Comparison of ENCODE assay signal across 19 mouse cellular contexts in the genomic region with DNA sequence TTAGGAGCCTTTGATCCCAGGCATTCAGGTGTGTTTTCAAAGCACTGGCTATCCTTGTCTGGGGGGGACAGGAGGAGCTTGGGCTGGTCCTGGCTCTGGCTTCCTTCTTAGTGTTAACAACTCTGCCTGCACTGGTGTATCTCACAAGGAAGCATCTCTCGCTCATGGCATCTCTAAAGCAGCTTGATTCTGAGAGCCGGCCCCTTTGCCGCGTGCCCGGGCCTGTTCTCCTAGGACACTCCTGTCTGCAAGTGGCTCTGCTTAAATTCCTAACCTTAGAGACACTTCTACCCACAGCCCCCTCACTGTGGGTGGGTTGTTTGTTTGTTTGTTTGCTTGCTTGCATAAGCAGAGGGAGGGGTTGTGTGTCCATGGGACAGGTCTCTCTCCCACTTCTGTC. TPM values are rescaled to one million over a fixed set of nuclear protein-coding genes. Genes with fewer than 3 reads are reported as not detected.
DNase-seq lines count a peak whose midpoint lies in the region; ATAC-seq and TF ChIP-seq lines count a peak whose summit lies in the region.
"Had no signal": no experiment of that assay in that cellular context is flagged by ENCODE, and none has a peak within 500 bp of the region (broad histone marks: within the 10 kb centered on the region; RNA-seq: fewer than 3 reads in every experiment).

No protein-coding gene starts in this region.

- no peak for TF ChIP-seq CTCF in lung, embryonic 14.5 days (IDR thresholded peaks at IDR 0.05; ENCODE audit: low read depth)

- peaks cover 27% of the 10 kb centered on the region for H3K36me3 ChIP-seq in heart, embryonic 12.5 days
- H3K36me3 ChIP-seq in lung, embryonic 14.5 days (ENCODE audit: insufficient read depth) = peaks cover 39% of the 10 kb centered on the region
- H3K36me3 ChIP-seq in embryonic facial prominence, embryonic 12.5 days = peaks cover 26% of the 10 kb centered on the region; the same call in 1 of the 2 replicates
- H3K36me3 ChIP-seq in midbrain, embryonic 14.5 days (ENCODE audit: control insufficient read depth, insufficient read depth, low read length) = peaks cover 43% of the 10 kb centered on the region

- 0 out of 2 replicates have a peak overlapping the region, but pooled peaks have one; percentile 32 for H3K4me2 ChIP-seq in heart, embryonic 12.5 days
- no peak overlapping the region for H3K4me2 ChIP-seq in lung, embryonic 14.5 days
- no peak overlapping the region for H3K4me2 ChIP-seq in embryonic facial prominence, embryonic 12.5 days (replicated peaks)
- no peak overlapping the region for H3K4me2 ChIP-seq in midbrain, embryonic 14.5 days (ENCODE audit: low read length)

- H3K4me3 ChIP-seq in heart, embryonic 12.5 days = no peak overlapping the region
- no peak overlapping the region for H3K4me3 ChIP-seq in lung, embryonic 14.5 days (ENCODE audit: low read depth, low read length)
- no peak overlapping the region for H3K4me3 ChIP-seq in embryonic facial prominence, embryonic 12.5 days
- H3K4me3 ChIP-seq in midbrain, embryonic 14.5 days (replicated peaks; ENCODE audit: low read depth, low read length) = no peak overlapping the region

- H3K9me3 ChIP-seq in heart, embryonic 12.5 days (replicated peaks) = no peaks in the 10 kb centered on the region
- H3K9me3 ChIP-seq in lung, embryonic 14.5 days (ENCODE audit: low read depth, low read length) = no peaks in the 10 kb centered on the region
- no peaks in the 10 kb centered on the region for H3K9me3 ChIP-seq in embryonic facial prominence, embryonic 12.5 days
- no peaks in the 10 kb centered on the region for H3K9me3 ChIP-seq in midbrain, embryonic 14.5 days (ENCODE audit: control insufficient read depth, low read length)

- 0 out of 2 replicates have a peak overlapping the region, but pooled peaks have one; percentile 58 for H3K27ac ChIP-seq in heart, embryonic 12.5 days (ENCODE audit: poor library complexity, severe bottlenecking)
- no peak overlapping the region for H3K27ac ChIP-seq in lung, embryonic 14.5 days (ENCODE audit: low read depth)
- peak overlapping the region; percentile 87 for H3K27ac ChIP-seq in embryonic facial prominence, embryonic 12.5 days
- peak overlapping the region; percentile 52; the same call in 1 of the 2 replicates for H3K27ac ChIP-seq in midbrain, embryonic 14.5 days (replicated peaks; ENCODE audit: low read depth, low read length)
- H3K27ac ChIP-seq: liver, embryonic 14.5 days; macrophage had no signal

- ATAC-seq in heart, embryonic 12.5 days (ENCODE audit: insufficient number of reproducible peaks, low FRiP score) = no peak
- no peak for ATAC-seq in lung, embryonic 14.5 days (ENCODE audit: insufficient read depth)
- ATAC-seq in embryonic facial prominence, embryonic 12.5 days (ENCODE audit: insufficient number of reproducible peaks, insufficient read depth, low FRiP score, low TSS enrichment) = no peak
- ATAC-seq in midbrain, embryonic 14.5 days (ENCODE audit: low FRiP score, low TSS enrichment) = no peak
- no peak for ATAC-seq in cerebellum, adult (ENCODE audit: insufficient number of reproducible peaks, low FRiP score, low TSS enrichment)
- ATAC-seq: Patski had no signal

- no peaks in the 10 kb centered on the region for H3K27me3 ChIP-seq in heart, embryonic 12.5 days (replicated peaks)
- no peaks in the 10 kb centered on the region for H3K27me3 ChIP-seq in lung, embryonic 14.5 days (ENCODE audit: insufficient read depth, low read length)
- H3K27me3 ChIP-seq in embryonic facial prominence, embryonic 12.5 days = no peaks in the 10 kb centered on the region
- no peaks in the 10 kb centered on the region for H3K27me3 ChIP-seq in midbrain, embryonic 14.5 days (ENCODE audit: control insufficient read depth, insufficient read depth, low read length)
- H3K27me3 ChIP-seq: Patski had no signal

- no peak overlapping the region for H3K9ac ChIP-seq in heart, embryonic 12.5 days
- peak overlapping the region; percentile 34; the same call in 1 of the 2 replicates for H3K9ac ChIP-seq in lung, embryonic 14.5 days
- H3K9ac ChIP-seq in embryonic facial prominence, embryonic 12.5 days = no peak overlapping the region
- H3K9ac ChIP-seq in midbrain, embryonic 14.5 days (replicated peaks; ENCODE audit: low read length) = no peak overlapping the region
- H3K9ac ChIP-seq: forebrain, postnatal 0 days; liver, embryonic 14.5 days had no signal

- peaks cover 58% of the 10 kb centered on the region for H3K4me1 ChIP-seq in heart, embryonic 12.5 days (replicated peaks)
- H3K4me1 ChIP-seq in lung, embryonic 14.5 days (ENCODE audit: insufficient read depth) = peaks cover 22% of the 10 kb centered on the region
- peaks cover 59% of the 10 kb centered on the region for H3K4me1 ChIP-seq in embryonic facial prominence, embryonic 12.5 days
- peaks cover 29% of the 10 kb centered on the region for H3K4me1 ChIP-seq in midbrain, embryonic 14.5 days (ENCODE audit: control insufficient read depth, insufficient read depth, low read length)

- WGBS in heart, embryonic 12.5 days = 32% methylated on average over 5 of the region's 5 CpGs
- WGBS in lung, embryonic 14.5 days = 30% methylated on average over 5 of the region's 5 CpGs
- 34% methylated on average over 5 of the region's 5 CpGs for WGBS in embryonic facial prominence, embryonic 12.5 days
- 25% methylated on average over 5 of the region's 5 CpGs for WGBS in midbrain, embryonic 14.5 days

- no peak for DNase-seq in heart, adult 11 months
- no peak for DNase-seq in lung, embryonic 14.5 days
- DNase-seq in lung, postnatal 4 days = no peak
- DNase-seq in midbrain, embryonic 14.5 days = no peak
- DNase-seq in adrenal gland, postnatal 36 days = no peak
- DNase-seq: adrenal gland, adult 8-10 months; B cell, adult 2 months; forebrain, postnatal 0 days; kidney, adult 9 months; right cerebral cortex, adult 18-20 months; thymus, postnatal 14 days had no signal

RNA-seq across cellular contexts. Expression of a gene that starts 5.6 kb away (rescaled TPM):
- 117 and 119 TPM in 2 replicates for polyA plus RNA-seq in heart, embryonic 12.5 days (2016; fragmentation: Nextera tagmentation; extraction: Ambion mirVana)
- polyA plus RNA-seq in lung, embryonic 14.5 days (2014; fragmentation: Nextera tagmentation; extraction: Ambion mirVana) = 168 and 173 TPM in 2 replicates
- 131 TPM in 2 replicates for polyA plus RNA-seq in embryonic facial prominence, embryonic 12.5 days (2016; fragmentation: Nextera tagmentation; extraction: Ambion mirVana)
- polyA plus RNA-seq in midbrain, embryonic 14.5 days (2014; fragmentation: Nextera tagmentation; extraction: Ambion mirVana) = 99.1 and 105 TPM in 2 replicates
- total RNA-seq in adrenal gland, postnatal 36 days (2021) = 10 to 100 TPM; 52.1 to 60.4 TPM

RNA-seq across cellular contexts. Expression of a gene that starts 5.8 kb away (rescaled TPM):
- polyA plus RNA-seq in heart, embryonic 12.5 days (2016; fragmentation: Nextera tagmentation; extraction: Ambion mirVana) = 35.2 and 37.0 TPM in 2 replicates
- 44.1 and 46.1 TPM in 2 replicates for polyA plus RNA-seq in lung, embryonic 14.5 days (2014; fragmentation: Nextera tagmentation; extraction: Ambion mirVana)
- polyA plus RNA-seq in embryonic facial prominence, embryonic 12.5 days (2016; fragmentation: Nextera tagmentation; extraction: Ambion mirVana) = 77.5 and 83.7 TPM in 2 replicates
- 50.4 and 72.1 TPM in 2 replicates for polyA plus RNA-seq in midbrain, embryonic 14.5 days (2014; fragmentation: Nextera tagmentation; extraction: Ambion mirVana)
- total RNA-seq in adrenal gland, postnatal 36 days (2021) = 10 to 100 TPM; 24.3 to 27.7 TPM

RNA-seq across cellular contexts. Expression of a gene that starts 13.3 kb away (rescaled TPM):
- polyA plus RNA-seq in heart, embryonic 12.5 days (2016; fragmentation: Nextera tagmentation; extraction: Ambion mirVana) = 7.6 and 8.4 TPM in 2 replicates
- polyA plus RNA-seq in lung, embryonic 14.5 days (2014; fragmentation: Nextera tagmentation; extraction: Ambion mirVana) = 10.3 and 10.7 TPM in 2 replicates
- polyA plus RNA-seq in embryonic facial prominence, embryonic 12.5 days (2016; fragmentation: Nextera tagmentation; extraction: Ambion mirVana) = 59.7 and 62.8 TPM in 2 replicates
- polyA plus RNA-seq in midbrain, embryonic 14.5 days (2014; fragmentation: Nextera tagmentation; extraction: Ambion mirVana) = 113 and 646 TPM in 2 replicates
- 10 to 100 TPM in 1 of 2 experiments, 1 to 10 TPM in 1; 8.2 to 17.0 TPM for total RNA-seq in adrenal gland, postnatal 36 days (2021)
- total RNA-seq: common myeloid progenitor, adult 5-6 weeks had no signal

RNA-seq across cellular contexts. Expression of a gene that starts 19.1 kb away (rescaled TPM):
- 4.3 and 5.4 TPM in 2 replicates for polyA plus RNA-seq in heart, embryonic 12.5 days (2016; fragmentation: Nextera tagmentation; extraction: Ambion mirVana)
- 27.2 and 29.7 TPM in 2 replicates for polyA plus RNA-seq in lung, embryonic 14.5 days (2014; fragmentation: Nextera tagmentation; extraction: Ambion mirVana)
- polyA plus RNA-seq in embryonic facial prominence, embryonic 12.5 days (2016; fragmentation: Nextera tagmentation; extraction: Ambion mirVana) = 11.5 and 12.3 TPM in 2 replicates
- polyA plus RNA-seq in midbrain, embryonic 14.5 days (2014; fragmentation: Nextera tagmentation; extraction: Ambion mirVana) = 6.0 and 8.6 TPM in 2 replicates
- 10 to 100 TPM; 31.8 to 77.7 TPM for total RNA-seq in adrenal gland, postnatal 36 days (2021)

RNA-seq across cellular contexts. Expression of a gene that starts 23.9 kb away (rescaled TPM):
- 1.1 and 1.9 TPM in 2 replicates for polyA plus RNA-seq in heart, embryonic 12.5 days (2016; fragmentation: Nextera tagmentation; extraction: Ambion mirVana)
- polyA plus RNA-seq in lung, embryonic 14.5 days (2014; fragmentation: Nextera tagmentation; extraction: Ambion mirVana) = 14.7 and 19.6 TPM in 2 replicates
- polyA plus RNA-seq in embryonic facial prominence, embryonic 12.5 days (2016; fragmentation: Nextera tagmentation; extraction: Ambion mirVana) = 5.9 and 6.1 TPM in 2 replicates
- 0.51 TPM in 1 of 2 replicates, not detected in the other for polyA plus RNA-seq in midbrain, embryonic 14.5 days (2014; fragmentation: Nextera tagmentation; extraction: Ambion mirVana)
- 1 to 10 TPM; 5.0 to 7.8 TPM for total RNA-seq in adrenal gland, postnatal 36 days (2021)
- total RNA-seq: common myeloid progenitor, adult 5-6 weeks; granulocyte monocyte progenitor cell, adult 5-6 weeks had no signal
